Mouse (Mus musculus) cerebellum, adult 2 months (tissue): Measurements from ENCODE around the gene Top3a.

Experiments used
- CTCF ChIP-seq: fragments of 200-500 bp; IDR thresholded peaks from 2 replicates; pipeline ENCODE4 v1.5.1; 2011; ENCODE audit warnings: low read depth, mild to moderate bottlenecking, control low read depth, low read length, moderate library complexity, borderline replicate concordance; ENCODE audit not compliant: insufficient read depth
- POLR2A ChIP-seq: fragments of 200-500 bp; IDR thresholded peaks from 2 replicates; pipeline ENCODE4 v1.6.1; 2011; ENCODE audit warnings: low read length, control low read depth, borderline replicate concordance; ENCODE audit not compliant: insufficient read depth

GRCm38 (mm10) chr11:60808286-60809070, 31.3 kb upstream of the Top3a start:
- no peak for TF ChIP-seq CTCF
- TF ChIP-seq POLR2A = no peak
